Mouse (Mus musculus) cortical plate, adult 2 months (tissue): ENCODE measurements around the gene Tecr.

Source experiments
- CTCF ChIP-seq: fragments of 200-500 bp; IDR thresholded peaks from 2 replicates; pipeline ENCODE4 v1.5.1; 2011; ENCODE audit warnings: mild to moderate bottlenecking, control low read depth, low read length; ENCODE audit not compliant: insufficient read depth; ENCODE audit errors: extremely low read depth
- POLR2A ChIP-seq: fragments of 200-500 bp; IDR thresholded peaks from 2 replicates; pipeline ENCODE4 v1.6.1; 2011; ENCODE audit warnings: mild to moderate bottlenecking, low read length, control low read depth; ENCODE audit not compliant: insufficient read depth; ENCODE audit errors: extremely low read depth

DNA sequence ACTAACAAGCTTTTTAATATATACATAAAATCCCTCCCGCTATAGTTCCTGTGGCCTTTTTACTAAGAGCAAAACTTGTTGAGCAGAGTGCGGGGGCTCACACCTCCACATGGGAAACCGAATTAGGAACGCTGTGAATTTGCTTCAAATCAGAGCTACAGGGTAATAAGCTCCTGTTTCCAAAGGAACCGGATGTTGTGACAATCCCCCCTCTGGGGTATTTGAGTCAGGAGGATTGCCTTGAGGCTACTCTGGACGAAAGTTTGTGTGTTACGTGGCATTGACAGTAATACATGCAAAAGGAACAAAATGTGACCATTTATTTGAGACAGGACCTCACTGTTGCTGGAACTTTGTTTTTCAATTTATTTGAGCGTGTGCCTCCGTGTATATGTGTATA is 1.3 kb upstream of the Tecr start:
- TF ChIP-seq CTCF (no peak), POLR2A (no peak)
